Mouse (Mus musculus) spleen, adult 12 weeks (tissue): Measurements from ENCODE around the gene Med14.

ENCODE experiments used
- DNase-seq: peaks from one replicate; pipeline ENCODE4 v3.0.0; 2022; ENCODE audit warnings: low spot score

Gene Med14

DNA sequence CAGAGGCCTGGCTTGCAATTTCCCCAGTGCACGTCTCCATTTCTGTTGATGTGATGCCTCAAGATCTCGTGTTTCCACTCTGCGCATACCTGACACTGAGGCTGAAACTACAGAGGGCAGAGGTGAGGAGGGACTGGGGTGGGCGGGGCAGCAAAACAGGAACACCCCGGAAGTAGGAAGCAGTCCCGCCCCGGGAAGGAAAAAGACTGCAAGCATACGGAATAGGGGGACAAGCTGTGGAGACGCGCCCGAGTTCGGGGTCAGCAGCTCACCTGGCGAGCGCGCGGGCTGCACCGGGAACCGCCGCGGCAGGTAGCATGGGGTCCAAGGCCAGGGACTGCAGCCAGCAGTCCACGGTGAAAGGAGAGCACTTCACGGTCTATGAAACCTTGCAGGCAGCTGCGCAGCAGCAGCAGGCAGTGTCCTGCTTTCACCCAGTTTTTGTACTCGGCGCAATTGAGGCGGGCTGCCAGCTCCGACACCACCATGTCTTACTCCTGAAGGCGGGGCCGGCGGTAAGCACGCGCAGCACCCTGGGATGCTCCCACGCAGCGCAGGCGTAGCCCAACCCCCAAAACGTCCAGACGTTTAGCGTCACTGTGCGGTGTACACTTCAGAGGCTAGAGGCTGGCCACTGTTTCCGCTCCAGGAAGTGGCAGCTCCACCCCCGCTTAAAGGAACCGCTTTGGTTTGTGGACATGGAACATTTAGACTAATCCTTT is 88.7 kb downstream of the Med14 start, which contains the start of gene 1810030O07Rik:
Gene 1810030O07Rik (minus strand): TSS at position 615 of the 722 bp plus-strand sequence.
- DNase-seq: peak; percentile 75

DNA sequence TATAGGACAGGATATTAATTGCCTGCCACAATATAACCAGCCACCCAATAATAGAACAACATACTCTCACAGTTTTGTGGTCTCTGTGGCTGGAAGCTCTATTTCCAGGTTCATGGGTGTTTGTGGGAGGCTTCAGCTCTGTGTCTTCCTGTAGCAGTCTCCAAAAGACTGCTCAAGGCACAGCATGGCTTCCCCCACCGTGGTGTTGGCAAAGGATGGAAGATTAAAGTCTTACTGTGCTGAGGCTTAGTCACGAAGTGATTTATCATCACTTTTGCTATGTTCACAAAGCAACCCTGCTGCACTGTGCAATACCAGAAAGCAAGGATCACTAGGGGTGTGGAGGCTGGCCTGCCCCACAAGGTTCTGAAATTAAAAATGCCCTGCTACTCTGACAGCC is 108.0 kb downstream of the Med14 start:
- DNase-seq: no peak

DNA sequence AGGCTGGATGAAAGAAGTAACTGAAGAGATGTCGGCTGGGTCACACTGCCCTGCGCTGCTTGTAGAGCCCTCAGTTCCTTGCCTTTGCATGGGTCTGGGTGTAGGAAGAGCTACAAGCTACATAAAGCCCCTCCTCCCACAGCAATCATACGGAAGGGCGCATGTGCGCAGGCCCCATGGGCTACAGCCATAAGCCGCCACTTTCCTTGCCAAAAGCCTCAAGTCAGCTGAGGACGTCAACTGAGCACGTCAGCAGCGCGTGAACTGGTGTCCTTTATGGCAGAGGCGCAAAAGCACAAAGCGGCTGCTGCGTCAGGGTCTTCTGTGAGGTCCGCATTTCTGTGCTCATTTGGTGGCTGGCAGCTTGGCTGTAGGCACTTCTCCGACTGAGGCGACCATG is 110.0 kb downstream of the Med14 start:
- DNase-seq: no peak

DNA sequence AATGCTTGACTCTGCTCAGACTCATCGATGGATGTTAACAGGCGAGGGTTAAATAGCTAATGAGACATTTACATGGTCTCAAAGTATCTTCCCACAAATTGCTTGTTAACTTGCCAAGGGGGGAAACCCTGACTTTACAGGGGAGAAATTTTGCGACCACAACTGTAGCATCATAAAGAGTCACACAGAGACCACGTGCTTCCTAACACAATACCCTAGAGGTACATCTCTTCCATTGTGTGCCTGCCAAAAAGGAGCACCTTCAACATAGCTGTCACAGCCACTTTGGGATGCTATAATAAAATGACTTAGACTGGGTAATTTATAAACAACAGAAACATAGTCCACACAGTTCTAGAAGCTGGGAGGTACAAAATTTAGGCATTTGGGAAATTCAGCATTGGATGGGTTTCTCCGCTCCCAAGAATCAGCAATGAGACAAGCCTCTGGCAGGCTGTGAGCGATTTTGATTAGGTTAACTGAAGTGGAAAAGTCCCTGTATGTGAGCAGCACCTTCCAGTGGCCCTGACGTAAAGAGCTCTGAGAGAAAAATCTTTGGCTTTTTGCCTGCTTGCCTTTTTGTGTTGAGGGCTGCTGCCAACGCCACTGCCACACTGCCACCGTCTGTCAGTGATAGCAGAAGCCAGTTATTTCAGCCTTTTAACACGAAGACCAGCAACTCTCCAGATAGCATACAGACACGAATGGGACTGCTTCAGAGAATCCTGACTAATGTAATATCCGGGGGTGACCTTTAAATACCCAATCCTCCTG is 116.2 kb downstream of the Med14 start:
- no peak for DNase-seq

DNA sequence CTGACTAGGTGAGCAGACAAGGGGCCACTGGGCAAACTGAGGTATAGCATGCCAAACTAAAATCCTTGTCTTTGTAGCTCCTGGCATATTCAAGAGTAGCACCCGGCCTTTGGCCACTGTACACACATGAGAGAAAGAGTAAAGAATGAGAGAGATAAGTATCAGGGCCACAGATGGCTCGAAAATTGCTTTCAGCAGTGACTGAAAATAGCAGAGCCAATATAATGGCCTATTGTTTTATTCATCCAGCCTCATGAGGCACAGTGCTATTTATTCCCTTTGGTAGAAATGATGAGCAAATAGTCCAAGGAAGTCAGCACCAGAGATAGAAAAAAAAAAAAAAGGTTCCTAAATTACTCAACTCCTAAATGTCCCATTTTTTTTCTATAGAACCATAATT is 116.9 kb downstream of the Med14 start:
- DNase-seq: no peak
